8 mouse cellular contexts compared by ENCODE assay signal in the genomic region with DNA sequence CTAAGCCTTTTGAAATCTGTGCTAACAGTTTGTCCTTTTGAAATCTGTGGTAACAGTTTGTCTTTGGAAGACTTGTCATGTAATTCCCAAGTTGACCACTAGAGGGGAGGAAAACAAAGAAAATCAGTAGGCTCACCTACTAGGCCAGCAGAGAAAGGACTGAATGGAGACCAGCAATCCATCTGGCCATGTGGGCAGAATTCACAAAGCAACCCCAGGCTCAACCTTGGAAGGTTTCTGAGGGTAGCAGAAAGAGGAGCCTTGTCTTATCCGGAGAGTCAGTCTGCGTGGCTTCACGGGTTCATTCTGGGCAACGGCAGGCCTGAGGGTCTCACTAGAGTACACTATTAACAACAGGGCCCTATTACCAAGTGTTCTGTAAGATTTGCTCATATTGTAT.
DNase-seq lines count a peak whose midpoint lies in the region; ATAC-seq lines count a peak whose summit lies in the region.

No protein-coding gene starts in this region.

- no peak overlapping the region for H3K9ac ChIP-seq in forebrain, embryonic 14.5 days (ENCODE audit: low read length)
- no peak overlapping the region for H3K9ac ChIP-seq in neural tube, embryonic 14.5 days (replicated peaks; ENCODE audit: low read depth, low read length)

- no peak overlapping the region for H3K4me3 ChIP-seq in forebrain, embryonic 14.5 days (ENCODE audit: low read depth, low read length)
- no peak overlapping the region for H3K4me3 ChIP-seq in neural tube, embryonic 14.5 days (ENCODE audit: low read depth, low read length)

- H3K27ac ChIP-seq in forebrain, embryonic 14.5 days (ENCODE audit: low read depth, low read length), result no peak overlapping the region
- no peak overlapping the region for H3K27ac ChIP-seq in neural tube, embryonic 14.5 days (ENCODE audit: low read depth, low read length)

- H3K9me3 ChIP-seq in forebrain, embryonic 14.5 days (replicated peaks; ENCODE audit: control insufficient read depth, low read length), result no peaks in the 10 kb centered on the region
- H3K9me3 ChIP-seq in neural tube, embryonic 14.5 days (ENCODE audit: control insufficient read depth, low read length), result no peaks in the 10 kb centered on the region

- H3K36me3 ChIP-seq in forebrain, embryonic 14.5 days (ENCODE audit: control insufficient read depth, insufficient read depth, low read length), result no peaks in the 10 kb centered on the region
- H3K36me3 ChIP-seq in neural tube, embryonic 14.5 days (ENCODE audit: control insufficient read depth, insufficient read depth, low read length), result no peaks in the 10 kb centered on the region

- intact Hi-C loops in gastrocnemius, postnatal 14 days (cut with DNase I; ENCODE audit: low total_unique reads), result no loop called here
- intact Hi-C loops in gastrocnemius, postnatal 36 days (cut with DNase I), result no loop called here
- intact Hi-C loops in left cerebral cortex, postnatal 4 days (cut with DNase I), result loop anchor here (5.0 kb wide), 1 partner anchor 970 kb away; the partner anchor contains the start of gene Dner

- 91% methylated on average over 4 of the region's 4 CpGs for WGBS in forebrain, embryonic 14.5 days
- 81% methylated on average over 4 of the region's 4 CpGs for WGBS in neural tube, embryonic 14.5 days

- peak; percentile 72 for ATAC-seq in forebrain, embryonic 14.5 days
- peak; percentile 62; the same call in 1 of the 2 replicates for ATAC-seq in neural tube, embryonic 14.5 days (ENCODE audit: low read depth)

- no peaks in the 10 kb centered on the region for H3K27me3 ChIP-seq in forebrain, embryonic 14.5 days (replicated peaks; ENCODE audit: control insufficient read depth, insufficient read depth, low read length)
- no peaks in the 10 kb centered on the region for H3K27me3 ChIP-seq in neural tube, embryonic 14.5 days (ENCODE audit: control insufficient read depth, insufficient read depth, low read length)

- H3K4me1 ChIP-seq in forebrain, embryonic 14.5 days (ENCODE audit: control insufficient read depth, insufficient read depth, low read length), result no peaks in the 10 kb centered on the region
- peaks cover 5% of the 10 kb centered on the region; the same call in 1 of the 2 replicates for H3K4me1 ChIP-seq in neural tube, embryonic 14.5 days (ENCODE audit: control insufficient read depth, insufficient read depth, low read length)

- H3K4me2 ChIP-seq in forebrain, embryonic 14.5 days (ENCODE audit: low read length), result no peak overlapping the region
- no peak overlapping the region for H3K4me2 ChIP-seq in neural tube, embryonic 14.5 days (ENCODE audit: low read depth, low read length)

- peak; percentile 3 for DNase-seq in gastrocnemius, postnatal 14 days
- DNase-seq in gastrocnemius, postnatal 36 days, result no peak
- peak; percentile 46 for DNase-seq in 416B (ENCODE audit: low read depth)
- DNase-seq in c-Kit-negative CD71-positive TER-119-positive erythroid progenitor cells, embryonic 14.5 days (ENCODE audit: low read depth, low spot score), result peak; percentile 8
- peak; percentile 86 for DNase-seq in forebrain, embryonic 14.5 days (ENCODE audit: low spot score)
- DNase-seq in left cerebral cortex, postnatal 4 days, result peak; percentile 15
- no peak for DNase-seq in urinary bladder, postnatal 14 days (ENCODE audit: low spot score)

Comparison
In these comparisons a context has a peak if more than half of its experiments do, and no peak if none do; other contexts are left out.
1. DNase-seq: peak in gastrocnemius, postnatal 14 days (single experiment), 416B (single experiment), c-Kit-negative CD71-positive TER-119-positive erythroid progenitor cells, embryonic 14.5 days (single experiment), forebrain, embryonic 14.5 days (single experiment) and left cerebral cortex, postnatal 4 days (single experiment); none in gastrocnemius, postnatal 36 days (0 of 2) and urinary bladder, postnatal 14 days (single experiment).